Mouse (Mus musculus) limb, embryonic 15.5 days (tissue): ENCODE results near the gene Rab3c. TPM values are rescaled to one million over a fixed set of nuclear protein-coding genes. Genes with fewer than 3 reads are reported as not detected.

Source experiments
- ATAC-seq: fragments of 200-750 bp; cut with Nextera tagmentation; 2 replicates; pipeline ENCODE4 v1.8.0; 2017; ENCODE audit warnings: low read depth, moderate TSS enrichment; ENCODE audit not compliant: insufficient number of reproducible peaks, low FRiP score, low TSS enrichment
- H3K27ac ChIP-seq: fragments of 300-500 bp; sonication (generic); 2 replicates; pipeline ENCODE4 v1.5.1; 2015; ENCODE audit warnings: moderate library complexity, mild to moderate bottlenecking, inconsistent platforms
- H3K27me3 ChIP-seq: fragments of 300-500 bp; sonication (generic); 2 replicates; pipeline ENCODE4 v1.6.1; 2015; ENCODE audit warnings: inconsistent platforms
- H3K36me3 ChIP-seq: fragments of 300-500 bp; sonication (generic); 2 replicates; pipeline ENCODE4 v1.6.1; 2015; ENCODE audit warnings: inconsistent platforms
- H3K4me1 ChIP-seq: fragments of 300-500 bp; sonication (generic); 2 replicates; pipeline ENCODE4 v1.6.1; 2015; ENCODE audit warnings: inconsistent platforms
- H3K4me2 ChIP-seq: fragments of 300-500 bp; sonication (generic); 2 replicates; pipeline ENCODE4 v1.6.1; 2015; ENCODE audit warnings: mild to moderate bottlenecking, inconsistent platforms
- H3K4me3 ChIP-seq: fragments of 300-500 bp; sonication (generic); 2 replicates; pipeline ENCODE4 v1.5.1; 2015; ENCODE audit warnings: mild to moderate bottlenecking, inconsistent platforms
- H3K9ac ChIP-seq: fragments of 300-500 bp; sonication (generic); 2 replicates; pipeline ENCODE4 v1.6.1; 2015; ENCODE audit warnings: inconsistent platforms
- H3K9me3 ChIP-seq: fragments of 300-500 bp; sonication (generic); 2 replicates; pipeline ENCODE4 v1.6.1; 2016; ENCODE audit warnings: inconsistent platforms
- WGBS: fragments of 180-500 bp; shearing (Covaris S2); methylation state at CpG from one replicate; pipeline ENCODE4 v1.1.7; 2015; 5-methylcytosine and 5-hydroxymethylcytosine counted together
- polyA plus RNA-seq: library from polyadenylated mRNA; unstranded; fragments of >200 nt; fragmentation: Nextera tagmentation; extraction: Ambion mirVana; gene quantifications from 2 replicates; pipeline ENCODE4 v1.2.1, GENCODE M21; 2015

Rab3c gene
- 0.24 and 0.38 TPM in 2 replicates for polyA plus RNA-seq

DNA sequence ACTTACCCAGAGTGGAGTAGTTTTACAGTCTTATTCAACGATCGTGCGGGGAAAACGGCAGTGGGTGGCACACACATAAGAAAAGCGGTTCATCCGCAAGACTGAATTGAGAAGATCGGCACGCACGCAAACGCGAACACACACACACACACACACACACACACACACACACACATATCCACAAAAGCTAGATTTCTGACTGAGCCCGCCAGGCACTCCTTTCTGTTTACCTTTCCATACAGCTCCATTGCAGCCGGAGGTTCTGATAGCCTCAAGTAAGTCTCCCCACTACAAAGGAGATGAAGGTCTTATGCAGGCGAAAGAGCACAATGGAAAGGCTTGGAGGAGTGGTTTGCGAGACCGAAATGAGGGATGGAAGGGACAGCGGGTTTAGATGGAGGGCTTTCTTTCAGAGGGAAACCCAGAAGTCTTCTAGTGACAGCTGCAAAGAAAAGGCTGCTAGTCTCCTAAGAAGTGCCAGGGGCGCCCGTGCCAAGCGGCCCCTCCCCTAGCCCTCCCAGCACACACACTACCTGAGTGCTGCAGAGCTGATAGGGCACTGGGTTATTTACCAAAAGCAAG, at the start of gene Rab3c:
TSS of gene Rab3c (minus strand) at position 434 of the 582 bp plus-strand sequence.
- no peaks in the 10 kb centered on the region for H3K9me3 ChIP-seq
- no peak within 1 kb of the TSS for H3K27ac ChIP-seq
- H3K4me3 ChIP-seq = peak within 1 kb of the TSS; percentile 38
- peaks cover 14% of the 10 kb centered on the region for H3K4me1 ChIP-seq
- 2% methylated on average over 20 of the region's 20 CpGs for WGBS
- ATAC-seq = no peak
- no peak within 1 kb of the TSS for H3K9ac ChIP-seq
- H3K36me3 ChIP-seq = no peaks in the 10 kb centered on the region
- H3K27me3 ChIP-seq = peaks cover 19% of the 10 kb centered on the region
- peak within 1 kb of the TSS; percentile 75 for H3K4me2 ChIP-seq

DNA sequence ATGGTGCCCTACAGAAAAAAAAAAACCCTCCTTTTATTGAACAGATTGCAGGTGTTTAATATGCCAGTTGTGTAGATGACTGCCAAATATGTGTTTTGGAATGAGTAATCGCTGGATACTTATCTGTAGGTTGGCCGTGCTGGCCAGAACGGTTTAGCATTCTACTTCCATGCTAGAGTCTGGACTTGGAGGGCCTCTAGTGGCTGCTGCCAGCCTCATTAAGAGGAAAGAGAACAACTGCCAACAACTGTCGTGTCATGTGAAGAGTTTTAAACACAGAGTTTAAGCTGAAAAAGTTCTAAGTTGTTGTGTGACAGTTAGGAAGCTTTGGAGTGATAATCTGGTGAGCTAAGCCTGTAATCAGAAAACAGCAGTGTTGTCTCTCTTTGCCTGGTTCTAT, 38.0 kb upstream of the Rab3c start:
- Histone ChIP-seq H3K27me3 (no peaks in the 10 kb centered on the region), H3K36me3 (no peaks in the 10 kb centered on the region), H3K4me2 (no peak overlapping the region), H3K4me1 (no peaks in the 10 kb centered on the region), H3K4me3 (no peak overlapping the region), H3K27ac (no peak overlapping the region), H3K9me3 (no peaks in the 10 kb centered on the region), H3K9ac (no peak overlapping the region)
- ATAC-seq = no peak
- 53% methylated on average over 4 of the region's 4 CpGs for WGBS

GRCm38 (mm10) chr13:110307188-110307587, 26.4 kb upstream of the Rab3c start:
- no peak for ATAC-seq
- Histone ChIP-seq H3K9me3 (no peaks in the 10 kb centered on the region), H3K4me2 (no peak overlapping the region), H3K4me1 (no peaks in the 10 kb centered on the region), H3K4me3 (no peak overlapping the region), H3K27me3 (no peaks in the 10 kb centered on the region), H3K36me3 (no peaks in the 10 kb centered on the region), H3K9ac (no peak overlapping the region), H3K27ac (no peak overlapping the region)
- 85% methylated on average over 5 of the region's 5 CpGs for WGBS

DNA sequence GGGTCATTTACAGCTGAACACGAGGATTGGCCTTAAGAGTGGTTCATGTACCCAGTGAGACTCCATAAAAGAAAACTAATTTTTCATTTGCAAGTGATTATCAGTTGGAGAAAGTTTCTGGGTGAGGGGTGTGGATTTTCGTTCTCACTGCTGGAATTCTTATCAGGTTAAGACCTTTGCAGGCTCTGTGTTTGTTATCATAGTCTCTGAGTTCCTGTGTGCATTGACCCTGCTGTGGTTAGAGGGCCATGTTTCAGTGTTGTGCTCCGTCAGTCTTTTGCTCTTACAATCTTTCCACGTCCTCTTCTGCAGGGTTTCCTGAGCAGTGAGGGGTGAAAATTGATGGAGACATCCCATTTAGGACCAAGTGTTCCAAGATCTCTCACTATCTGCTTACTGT, 16.3 kb upstream of the Rab3c start:
- no peak for ATAC-seq
- no peak overlapping the region for H3K4me2 ChIP-seq
- no peak overlapping the region for H3K4me3 ChIP-seq
- H3K9me3 ChIP-seq = no peaks in the 10 kb centered on the region
- H3K27ac ChIP-seq = no peak overlapping the region
- 66% methylated on average over 4 of the region's 4 CpGs for WGBS
- no peaks in the 10 kb centered on the region for H3K27me3 ChIP-seq
- H3K36me3 ChIP-seq = no peaks in the 10 kb centered on the region
- no peak overlapping the region for H3K9ac ChIP-seq
- no peaks in the 10 kb centered on the region for H3K4me1 ChIP-seq

DNA sequence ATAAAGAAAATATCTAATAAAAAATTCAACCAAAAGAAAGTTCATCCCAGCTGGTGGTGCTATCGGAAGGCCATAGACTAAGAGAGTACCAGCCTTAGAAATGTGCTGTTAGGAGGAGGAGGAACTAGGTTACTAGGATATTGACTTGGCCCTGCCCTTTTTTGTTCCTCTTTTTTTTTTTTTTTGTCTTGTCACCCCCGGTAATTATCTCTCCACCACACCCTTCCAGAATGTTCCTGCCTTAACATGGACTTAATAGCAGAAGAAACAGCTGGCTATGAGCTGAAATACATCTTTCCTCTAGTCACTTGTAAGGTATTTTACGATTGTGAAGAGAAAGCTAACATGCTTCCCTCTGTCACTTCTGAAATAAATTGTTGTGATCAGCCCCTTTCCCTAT, 7.7 kb upstream of the Rab3c start:
- Histone ChIP-seq H3K4me3 (no peak overlapping the region), H3K27me3 (no peaks in the 10 kb centered on the region), H3K9ac (no peak overlapping the region), H3K27ac (no peak overlapping the region), H3K4me1 (no peaks in the 10 kb centered on the region), H3K9me3 (no peaks in the 10 kb centered on the region), H3K36me3 (no peaks in the 10 kb centered on the region), H3K4me2 (no peak overlapping the region)
- no peak for ATAC-seq
- 67% methylated on average over 3 of the region's 3 CpGs for WGBS

DNA sequence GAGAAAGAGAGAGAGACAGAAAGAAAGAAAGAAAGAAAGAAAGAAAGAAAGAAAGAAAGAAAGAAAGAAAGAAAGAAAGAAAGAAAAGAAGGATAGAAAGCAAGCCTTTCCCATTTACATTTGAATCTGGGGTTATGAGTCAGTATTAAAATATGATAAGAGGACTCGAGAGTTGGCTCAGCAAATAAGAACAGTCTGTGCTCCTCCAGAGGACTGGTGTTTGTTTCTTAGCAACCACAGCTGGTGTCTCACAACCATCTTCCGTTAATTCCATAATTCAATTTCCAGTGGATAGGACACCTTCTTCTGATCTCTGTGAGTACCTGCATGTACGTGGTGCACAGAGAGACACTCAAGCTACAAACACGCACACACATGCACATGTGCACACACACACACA, 3.0 kb upstream of the Rab3c start:
- no peak overlapping the region for H3K4me3 ChIP-seq
- peaks cover 14% of the 10 kb centered on the region for H3K4me1 ChIP-seq
- H3K27me3 ChIP-seq = peaks cover 19% of the 10 kb centered on the region
- H3K9ac ChIP-seq = no peak overlapping the region
- no peak overlapping the region for H3K4me2 ChIP-seq
- H3K36me3 ChIP-seq = no peaks in the 10 kb centered on the region
- WGBS = 77% methylated on average over 4 of the region's 4 CpGs
- H3K27ac ChIP-seq = no peak overlapping the region
- ATAC-seq = no peak
- no peaks in the 10 kb centered on the region for H3K9me3 ChIP-seq

DNA sequence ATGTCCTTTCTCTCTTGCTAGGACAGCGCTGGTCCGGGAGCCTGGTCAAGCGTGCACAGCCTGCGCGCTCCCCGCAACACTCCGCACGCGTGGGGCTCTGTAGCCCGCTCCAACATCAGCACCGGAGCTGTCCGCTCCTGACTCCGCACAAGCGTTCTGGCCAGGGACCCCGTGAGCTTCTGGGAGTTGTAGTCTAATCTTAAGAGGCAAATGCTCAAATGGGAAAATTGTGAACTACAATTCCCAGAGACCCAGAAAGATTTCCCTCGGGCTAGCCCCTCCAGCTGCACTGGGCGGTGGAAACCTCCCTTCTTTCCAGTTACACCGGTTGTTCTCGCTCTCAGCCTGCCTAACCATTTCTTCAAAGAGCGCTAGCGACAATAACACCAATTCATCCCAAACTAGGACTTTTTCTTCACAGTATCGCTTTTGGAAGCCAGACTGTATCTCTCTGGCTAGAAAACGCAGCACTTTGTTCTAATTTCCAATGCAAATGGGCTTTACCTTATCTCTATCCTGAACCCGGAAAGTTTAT, 701 bp downstream of the Rab3c start:
- peak; percentile 84 for ATAC-seq
- no peaks in the 10 kb centered on the region for H3K36me3 ChIP-seq
- peak overlapping the region; percentile 75 for H3K4me2 ChIP-seq
- H3K4me1 ChIP-seq = peaks cover 14% of the 10 kb centered on the region
- 1% methylated on average over 24 of the region's 24 CpGs for WGBS
- peaks cover 19% of the 10 kb centered on the region for H3K27me3 ChIP-seq
- H3K27ac ChIP-seq = no peak overlapping the region
- no peak overlapping the region for H3K9ac ChIP-seq
- H3K4me3 ChIP-seq = peak overlapping the region; percentile 38
- no peaks in the 10 kb centered on the region for H3K9me3 ChIP-seq

DNA sequence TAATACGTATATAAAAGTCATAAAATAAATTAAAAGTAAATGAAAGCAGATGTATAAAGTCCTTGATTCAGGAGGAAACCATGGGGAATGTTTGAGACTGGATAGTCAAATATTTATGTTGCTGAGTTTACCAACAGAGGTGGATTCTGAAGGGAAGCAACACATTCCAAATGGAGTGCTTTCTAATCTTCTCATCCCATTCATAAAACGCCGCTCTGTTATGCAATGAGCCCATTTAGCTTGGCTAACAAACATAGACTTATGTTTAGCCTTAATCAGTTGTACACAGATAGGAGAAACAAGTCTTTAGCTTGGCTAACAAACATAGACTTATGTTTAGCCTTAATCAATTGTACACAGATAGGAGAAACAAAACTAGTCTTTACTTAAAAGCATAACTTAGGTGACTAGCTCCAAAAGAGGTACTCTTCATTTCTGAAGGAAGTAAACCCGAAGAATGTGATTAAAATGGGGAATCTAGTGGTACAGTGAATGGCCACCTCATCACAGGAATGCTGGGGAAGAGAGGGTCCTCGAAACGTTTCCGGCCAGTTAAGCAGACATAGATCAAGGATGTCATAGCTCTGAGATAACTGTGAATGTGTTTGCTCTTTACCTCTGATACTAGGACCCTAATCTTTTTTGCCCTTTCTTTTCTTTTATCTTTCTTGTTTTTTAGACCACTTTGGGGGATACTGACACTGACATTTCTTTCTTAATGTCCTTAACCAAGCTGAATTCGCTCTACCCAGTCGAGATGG, 1.6 kb downstream of the Rab3c start:
- no peaks in the 10 kb centered on the region for H3K9me3 ChIP-seq
- no peak overlapping the region for H3K27ac ChIP-seq
- WGBS = 53% methylated on average over 9 of the region's 9 CpGs
- no peak overlapping the region for H3K4me2 ChIP-seq
- no peaks in the 10 kb centered on the region for H3K36me3 ChIP-seq
- ATAC-seq = no peak
- peaks cover 19% of the 10 kb centered on the region for H3K27me3 ChIP-seq
- peaks cover 14% of the 10 kb centered on the region for H3K4me1 ChIP-seq
- H3K4me3 ChIP-seq = no peak overlapping the region
- no peak overlapping the region for H3K9ac ChIP-seq

GRCm38 (mm10) chr13:110277709-110278108, 3.1 kb downstream of the Rab3c start:
- Histone ChIP-seq H3K9me3 (no peaks in the 10 kb centered on the region), H3K9ac (no peak overlapping the region), H3K27ac (no peak overlapping the region), H3K27me3 (peaks cover 19% of the 10 kb centered on the region), H3K4me2 (no peak overlapping the region), H3K4me1 (peaks cover 14% of the 10 kb centered on the region), H3K4me3 (no peak overlapping the region), H3K36me3 (no peaks in the 10 kb centered on the region)
- ATAC-seq = no peak

DNA sequence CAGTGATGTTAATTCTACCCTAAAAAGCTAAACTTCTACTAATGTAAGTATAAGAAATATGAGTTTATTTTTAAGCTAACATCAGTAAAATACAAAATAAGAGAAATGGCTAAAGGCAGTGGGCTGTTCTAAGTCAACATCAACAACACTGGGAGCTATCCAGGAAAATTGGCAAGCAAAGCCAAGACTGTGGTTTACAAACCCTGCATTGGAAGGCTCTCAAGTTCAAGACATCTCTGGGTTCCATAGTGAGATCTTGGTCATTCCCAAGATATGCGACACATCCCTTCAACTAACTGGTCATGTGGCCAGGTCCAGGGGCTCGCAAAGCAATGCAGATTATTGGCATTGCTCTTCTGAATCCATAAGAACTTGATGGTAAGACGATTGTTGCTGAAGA, 5.3 kb downstream of the Rab3c start:
- no peak overlapping the region for H3K4me2 ChIP-seq
- H3K36me3 ChIP-seq = no peaks in the 10 kb centered on the region
- peaks cover 6% of the 10 kb centered on the region for H3K4me1 ChIP-seq
- H3K27me3 ChIP-seq = peaks cover 7% of the 10 kb centered on the region
- no peak for ATAC-seq
- H3K9me3 ChIP-seq = no peaks in the 10 kb centered on the region
- no peak overlapping the region for H3K27ac ChIP-seq
- H3K9ac ChIP-seq = no peak overlapping the region
- 81% methylated on average over 3 of the region's 3 CpGs for WGBS
- H3K4me3 ChIP-seq = no peak overlapping the region

DNA sequence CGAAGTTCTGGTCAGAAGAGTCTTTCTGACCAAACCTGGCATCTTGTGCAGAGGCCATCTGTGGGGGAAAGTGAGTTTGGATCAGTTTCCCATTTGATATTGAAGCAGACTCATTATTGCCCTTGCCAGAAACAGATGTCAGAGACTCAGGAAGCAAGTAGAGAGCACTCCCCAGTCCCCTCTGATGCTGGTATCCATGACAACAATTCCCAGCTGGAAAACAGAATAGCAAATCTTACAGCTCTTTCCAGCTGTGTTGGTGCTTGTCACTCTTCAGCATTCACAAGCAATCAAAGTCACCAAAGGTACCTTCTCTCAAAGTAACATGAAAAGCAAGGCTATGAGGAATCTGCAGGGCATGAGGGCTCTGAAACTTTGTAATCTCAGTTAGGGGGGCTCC, 20.1 kb downstream of the Rab3c start:
- Histone ChIP-seq H3K4me3 (no peak overlapping the region), H3K9me3 (no peaks in the 10 kb centered on the region), H3K4me2 (no peak overlapping the region), H3K36me3 (no peaks in the 10 kb centered on the region), H3K9ac (no peak overlapping the region), H3K27ac (no peak overlapping the region), H3K27me3 (no peaks in the 10 kb centered on the region), H3K4me1 (no peaks in the 10 kb centered on the region)
- no peak for ATAC-seq
- WGBS = 32% methylated on average over 1 of the region's 1 CpGs

DNA sequence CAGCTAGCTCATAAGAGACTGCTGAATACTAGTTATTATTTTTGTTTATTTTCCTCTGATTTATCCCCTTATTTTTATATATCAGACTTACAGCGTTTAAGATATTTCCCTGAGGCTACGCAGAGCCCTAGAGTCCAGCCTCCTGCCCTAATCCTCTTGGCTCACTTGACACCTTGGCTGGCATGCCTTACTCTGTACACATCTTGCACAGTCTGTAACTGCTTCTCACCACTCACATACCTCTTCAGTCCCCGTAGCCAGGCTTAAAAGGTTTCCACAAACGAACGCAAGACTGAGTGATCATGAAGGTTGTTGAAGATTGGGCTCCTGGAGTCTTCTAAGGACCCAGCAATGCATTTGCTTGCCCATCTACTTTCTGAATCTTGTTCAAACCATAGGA, 29.3 kb downstream of the Rab3c start:
- Histone ChIP-seq H3K4me3 (no peak overlapping the region), H3K9me3 (no peaks in the 10 kb centered on the region), H3K9ac (no peak overlapping the region), H3K27ac (no peak overlapping the region), H3K4me2 (no peak overlapping the region), H3K4me1 (no peaks in the 10 kb centered on the region), H3K27me3 (no peaks in the 10 kb centered on the region), H3K36me3 (no peaks in the 10 kb centered on the region)
- WGBS = 75% methylated on average over 5 of the region's 5 CpGs
- no peak for ATAC-seq
